Mouse (Mus musculus) kidney, adult 2 months (tissue): Measurements from ENCODE around the gene Elf4.

ENCODE experiments used
- CTCF ChIP-seq: fragments of 200-500 bp; conservative IDR thresholded peaks from 2 replicates; pipeline ENCODE4 v1.5.1; 2011; ENCODE audit warnings: low read depth, mild to moderate bottlenecking, control low read depth, low read length, moderate library complexity, mixed read lengths; ENCODE audit not compliant: insufficient read depth, insufficient read length
- POLR2A ChIP-seq: fragments of 200-500 bp; IDR thresholded peaks from one replicate; pipeline ENCODE4 v1.6.1; 2011; ENCODE audit warnings: low read depth, low read length, control low read depth

- TF ChIP-seq CTCF (no peak), POLR2A (no peak)
Measured at GRCm38 (mm10) chrX:48449646-48450045, 13.3 kb downstream of the Elf4 start.
